In the genomic region with DNA sequence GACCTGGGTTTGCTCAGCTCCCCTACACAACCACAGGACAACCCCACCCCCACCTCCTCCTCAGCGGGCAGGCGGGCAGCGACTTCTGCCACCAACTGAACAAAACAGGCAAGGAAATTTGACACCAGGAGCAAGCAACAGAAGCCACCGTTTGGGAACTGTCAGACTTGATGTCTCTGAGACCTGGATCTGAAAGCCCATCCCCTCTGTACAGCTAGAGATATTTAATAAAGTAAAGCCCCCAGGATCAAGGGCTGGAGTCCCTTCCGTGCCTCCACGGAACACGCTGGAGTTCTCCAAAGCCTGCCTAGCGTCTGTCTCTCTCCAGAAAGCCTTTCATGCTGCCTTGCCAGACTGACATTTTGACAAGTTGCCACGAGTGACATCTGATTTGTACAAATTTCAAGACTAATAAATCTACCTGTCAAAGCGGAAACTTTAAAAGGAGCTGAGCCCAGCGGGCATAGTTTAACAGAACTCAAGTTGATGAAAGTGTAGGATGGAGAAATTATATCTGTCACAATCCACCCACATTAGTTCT, we compare ENCODE assay signal across 9 mouse cellular contexts.
DNase-seq lines count a peak whose midpoint lies in the region; ATAC-seq lines count a peak whose summit lies in the region.
"Had no signal": no experiment of that assay in that cellular context is flagged by ENCODE, and none has a peak within 500 bp of the region (broad histone marks: within the 10 kb centered on the region; RNA-seq: fewer than 3 reads in every experiment).

No protein-coding gene starts in this region.

- no peak overlapping the region for H3K9ac ChIP-seq in midbrain, embryonic 11.5 days (ENCODE audit: low read length)
- H3K9ac ChIP-seq in midbrain, embryonic 16.5 days (ENCODE audit: low read depth, low read length) = no peak overlapping the region
- no peak overlapping the region for H3K9ac ChIP-seq in heart, embryonic 12.5 days
- H3K9ac ChIP-seq: lung, embryonic 15.5 days had no signal

- 17% methylated on average over 11 of the region's 11 CpGs for WGBS in midbrain, embryonic 11.5 days
- 16% methylated on average over 11 of the region's 11 CpGs for WGBS in midbrain, embryonic 16.5 days
- WGBS in heart, embryonic 12.5 days = 15% methylated on average over 11 of the region's 11 CpGs

- H3K4me3 ChIP-seq in midbrain, embryonic 11.5 days (ENCODE audit: low read depth, low read length) = no peak overlapping the region
- H3K4me3 ChIP-seq in midbrain, embryonic 16.5 days (ENCODE audit: low read depth, low read length) = no peak overlapping the region
- H3K4me3 ChIP-seq in heart, embryonic 12.5 days = no peak overlapping the region
- H3K4me3 ChIP-seq: lung, embryonic 15.5 days had no signal

- H3K4me2 ChIP-seq in midbrain, embryonic 11.5 days = peak overlapping the region; percentile 19; the same call in 1 of the 2 replicates
- no peak overlapping the region for H3K4me2 ChIP-seq in midbrain, embryonic 16.5 days (ENCODE audit: low read length)
- peak overlapping the region; percentile 14 for H3K4me2 ChIP-seq in heart, embryonic 12.5 days
- H3K4me2 ChIP-seq: lung, embryonic 15.5 days had no signal

- H3K9me3 ChIP-seq in midbrain, embryonic 11.5 days (ENCODE audit: control insufficient read depth, low read length) = no peaks in the 10 kb centered on the region
- no peaks in the 10 kb centered on the region for H3K9me3 ChIP-seq in midbrain, embryonic 16.5 days (replicated peaks; ENCODE audit: control insufficient read depth, low read length, poor library complexity, severe bottlenecking)
- no peaks in the 10 kb centered on the region for H3K9me3 ChIP-seq in heart, embryonic 12.5 days (replicated peaks)
- H3K9me3 ChIP-seq: lung, embryonic 15.5 days had no signal

- H3K27ac ChIP-seq in midbrain, embryonic 11.5 days (ENCODE audit: low read depth, low read length) = no peak overlapping the region
- H3K27ac ChIP-seq in midbrain, embryonic 16.5 days (ENCODE audit: low read length) = no peak overlapping the region
- no peak overlapping the region for H3K27ac ChIP-seq in heart, embryonic 12.5 days (ENCODE audit: poor library complexity, severe bottlenecking)
- H3K27ac ChIP-seq: lung, embryonic 15.5 days had no signal

- H3K27me3 ChIP-seq in midbrain, embryonic 11.5 days (ENCODE audit: control insufficient read depth, insufficient read depth, low read length) = no peaks in the 10 kb centered on the region
- H3K27me3 ChIP-seq in midbrain, embryonic 16.5 days (ENCODE audit: control insufficient read depth, insufficient read depth, low read depth, low read length) = no peaks in the 10 kb centered on the region
- peaks cover 41% of the 10 kb centered on the region for H3K27me3 ChIP-seq in heart, embryonic 12.5 days (replicated peaks)

- DNase-seq in frontal cortex, postnatal 36 days (ENCODE audit: low spot score in 2 of 2) = peak; percentile 15 to 31
- DNase-seq in midbrain, embryonic 11.5 days (ENCODE audit: low spot score, missing footprints) = no peak
- DNase-seq in retina, embryonic 14.5 days (ENCODE audit: low spot score) = peak; percentile 38
- DNase-seq in frontal cortex, postnatal 25 days (ENCODE audit: low spot score in 2 of 2) = no peak
- no peak for DNase-seq in spleen, adult 12 weeks (ENCODE audit: low spot score)

- no peak for ATAC-seq in frontal cortex, adult (ENCODE audit: low TSS enrichment)
- no peak for ATAC-seq in midbrain, embryonic 11.5 days (ENCODE audit: low FRiP score)
- no peak for ATAC-seq in midbrain, embryonic 16.5 days
- ATAC-seq in heart, embryonic 12.5 days (ENCODE audit: insufficient number of reproducible peaks, low FRiP score) = no peak

- no peaks in the 10 kb centered on the region for H3K36me3 ChIP-seq in midbrain, embryonic 11.5 days (ENCODE audit: control insufficient read depth, insufficient read depth, low read length)
- H3K36me3 ChIP-seq in midbrain, embryonic 16.5 days (ENCODE audit: control insufficient read depth, insufficient read depth, low read length) = no peaks in the 10 kb centered on the region
- no peaks in the 10 kb centered on the region for H3K36me3 ChIP-seq in heart, embryonic 12.5 days
- H3K36me3 ChIP-seq: lung, embryonic 15.5 days had no signal

- H3K4me1 ChIP-seq in midbrain, embryonic 11.5 days (ENCODE audit: control insufficient read depth, insufficient read depth, low read length) = peaks cover 15% of the 10 kb centered on the region
- peaks cover 9% of the 10 kb centered on the region; the same call in 1 of the 2 replicates for H3K4me1 ChIP-seq in midbrain, embryonic 16.5 days (ENCODE audit: control insufficient read depth, insufficient read depth, low read length)
- peaks cover 55% of the 10 kb centered on the region for H3K4me1 ChIP-seq in heart, embryonic 12.5 days (replicated peaks)

Comparison
In these comparisons a context has a peak if more than half of its experiments do, and no peak if none do; other contexts are left out.
1. DNase-seq: peak in frontal cortex, postnatal 36 days (2 of 2) and retina, embryonic 14.5 days (single experiment); none in midbrain, embryonic 11.5 days (single experiment), frontal cortex, postnatal 25 days (0 of 2) and spleen, adult 12 weeks (single experiment).